In genomic region chr10:59884327-59885173, GRCm38 (mm10) we compare ENCODE assay signal across 14 mouse cellular contexts. TPM values are rescaled to one million over a fixed set of nuclear protein-coding genes. Genes with fewer than 3 reads are reported as not detected.
DNase-seq lines count a peak whose midpoint lies in the region; ATAC-seq and TF ChIP-seq lines count a peak whose summit lies in the region.
"Had no signal": no experiment of that assay in that cellular context is flagged by ENCODE, and none has a peak within 500 bp of the region (broad histone marks: within the 10 kb centered on the region; RNA-seq: fewer than 3 reads in every experiment).

No protein-coding gene starts in this region.

- TF ChIP-seq CTCF in heart, postnatal 0 days (IDR thresholded peaks at IDR 0.05; ENCODE audit: low read depth) = no peak

- no peak for TF ChIP-seq EP300 in heart, postnatal 0 days (IDR thresholded peaks at IDR 0.05; ENCODE audit: low read depth)

- H3K4me2 ChIP-seq in heart, postnatal 0 days (ENCODE audit: low read depth, low read length) = no peak overlapping the region
- no peak overlapping the region for H3K4me2 ChIP-seq in liver, embryonic 16.5 days (ENCODE audit: low read depth, low read length)
- H3K4me2 ChIP-seq: heart, embryonic 15.5 days; neural tube, embryonic 12.5 days had no signal

- no peaks in the 10 kb centered on the region for H3K27me3 ChIP-seq in heart, postnatal 0 days (ENCODE audit: control insufficient read depth, insufficient read depth, low read length)
- no peaks in the 10 kb centered on the region for H3K27me3 ChIP-seq in megakaryocyte, embryonic 14.5 days (replicated peaks)
- no peaks in the 10 kb centered on the region for H3K27me3 ChIP-seq in liver, embryonic 16.5 days (ENCODE audit: control insufficient read depth, insufficient read depth, low read depth, low read length)
- H3K27me3 ChIP-seq: heart, embryonic 15.5 days; neural tube, embryonic 12.5 days had no signal

- no peak for ATAC-seq in heart, postnatal 0 days (ENCODE audit: insufficient read depth, low read depth)
- no peak for ATAC-seq in megakaryocyte, adult 5-6 weeks (ENCODE audit: poor library complexity, severe bottlenecking)
- ATAC-seq in liver, embryonic 16.5 days (ENCODE audit: low read depth) = no peak

- H3K9me3 ChIP-seq in heart, postnatal 0 days (replicated peaks; ENCODE audit: control insufficient read depth, low read length) = no peaks in the 10 kb centered on the region
- no peaks in the 10 kb centered on the region for H3K9me3 ChIP-seq in megakaryocyte, embryonic 14.5 days
- no peaks in the 10 kb centered on the region for H3K9me3 ChIP-seq in liver, embryonic 16.5 days (replicated peaks; ENCODE audit: control insufficient read depth, low read length)
- H3K9me3 ChIP-seq: heart, embryonic 15.5 days; midbrain, embryonic 10.5 days; neural tube, embryonic 12.5 days had no signal

- H3K4me1 ChIP-seq in heart, postnatal 0 days (ENCODE audit: control insufficient read depth, insufficient read depth) = peaks cover 8% of the 10 kb centered on the region
- H3K4me1 ChIP-seq in megakaryocyte, embryonic 14.5 days = peaks cover 87% of the 10 kb centered on the region
- peaks cover 53% of the 10 kb centered on the region for H3K4me1 ChIP-seq in liver, embryonic 16.5 days (ENCODE audit: control insufficient read depth, low read depth, low read length)

- H3K4me3 ChIP-seq in heart, postnatal 0 days (ENCODE audit: low read depth, low read length) = no peak overlapping the region
- peak overlapping the region; percentile 74 for H3K4me3 ChIP-seq in megakaryocyte, embryonic 14.5 days (replicated peaks)
- H3K4me3 ChIP-seq in liver, embryonic 16.5 days (ENCODE audit: low read depth, low read length) = no peak overlapping the region
- H3K4me3 ChIP-seq: heart, embryonic 15.5 days; midbrain, embryonic 10.5 days; neural tube, embryonic 12.5 days had no signal

- H3K27ac ChIP-seq in heart, postnatal 0 days (ENCODE audit: low read depth) = no peak overlapping the region
- H3K27ac ChIP-seq in liver, embryonic 16.5 days (ENCODE audit: low read length) = peak overlapping the region; percentile 45
- H3K27ac ChIP-seq: heart, embryonic 15.5 days; midbrain, embryonic 10.5 days; neural tube, embryonic 12.5 days had no signal

- H3K9ac ChIP-seq in heart, postnatal 0 days (replicated peaks; ENCODE audit: low read depth, low read length) = 0 out of 2 replicates have a peak overlapping the region, but pooled peaks have one; percentile 11
- peak overlapping the region; percentile 13; the same call in 1 of the 2 replicates for H3K9ac ChIP-seq in liver, embryonic 16.5 days (ENCODE audit: low read depth, low read length)
- H3K9ac ChIP-seq: heart, embryonic 15.5 days; neural tube, embryonic 12.5 days had no signal

- 89% methylated on average over 10 of the region's 10 CpGs for WGBS in heart, postnatal 0 days
- WGBS in liver, embryonic 16.5 days (ENCODE audit: insufficient replicate concordance) = 81% methylated on average over 10 of the region's 10 CpGs

- no peaks in the 10 kb centered on the region; the same call in 1 of the 2 replicates for H3K36me3 ChIP-seq in heart, postnatal 0 days (replicated peaks; ENCODE audit: control insufficient read depth, insufficient read depth, low read length)
- H3K36me3 ChIP-seq in megakaryocyte, embryonic 14.5 days (replicated peaks; ENCODE audit: low read length) = peaks cover 81% of the 10 kb centered on the region
- no peaks in the 10 kb centered on the region for H3K36me3 ChIP-seq in liver, embryonic 16.5 days (ENCODE audit: control insufficient read depth, insufficient read depth)
- H3K36me3 ChIP-seq: heart, embryonic 15.5 days had no signal

- no peak for DNase-seq in heart, postnatal 0 days (ENCODE audit: low spot score)
- DNase-seq in heart, adult 9 months (ENCODE audit: low spot score in 2 of 2) = no peak
- DNase-seq in kidney, adult 9 months = peak; percentile 84
- DNase-seq in spleen, adult 12 weeks (ENCODE audit: low spot score) = no peak
- DNase-seq in ovary, postnatal 14 days (ENCODE audit: low spot score) = no peak
- DNase-seq: adrenal gland, adult 8-10 months; lung, adult 18-20 months; right cerebral cortex, postnatal 14 days had no signal

RNA-seq across cellular contexts. Expression of gene Dnajb12, which starts 5.2 kb away (rescaled TPM):
- total RNA-seq in heart, postnatal 0 days (2014; rRNA removed; ENCODE audit: low replicate concordance) = 48.5 and 50.0 TPM in 2 replicates
- 18.4 and 18.5 TPM in 2 replicates for polyA plus RNA-seq in heart, postnatal 0 days (2015; fragmentation: Nextera tagmentation; extraction: Ambion mirVana)
- polyA plus RNA-seq in megakaryocyte, embryonic 14.5 days (2012; ENCODE audit: insufficient read depth, low replicate concordance) = 68.2 and 87.1 TPM in 2 replicates
- total RNA-seq in megakaryocyte, adult 5-6 weeks (2015) = 21.9 and 26.0 TPM in 2 replicates
- 17.3 and 18.5 TPM in 2 replicates for total RNA-seq in megakaryocyte, adult 5-6 weeks (2017)
- polyA plus RNA-seq in liver, embryonic 16.5 days (2015; fragmentation: Nextera tagmentation; extraction: Ambion mirVana) = 14.8 and 15.5 TPM in 2 replicates
